Mouse (Mus musculus) megakaryocyte, embryonic 14.5 days (primary cell): ENCODE measurements around the gene Nf1. TPM values are rescaled to one million over a fixed set of nuclear protein-coding genes. Genes with fewer than 3 reads are reported as not detected.

Experiments
- H3K27me3 ChIP-seq: replicated peaks from 2 replicates; pipeline ENCODE3; 2012; ENCODE audit warnings: inconsistent platforms
- H3K36me3 ChIP-seq: replicated peaks from 2 replicates; pipeline ENCODE3; 2012; ENCODE audit warnings: low read length, inconsistent platforms, mixed read lengths
- H3K4me1 ChIP-seq: 2 replicates; pipeline ENCODE4 v1.6.1; 2012; ENCODE audit warnings: inconsistent platforms
- H3K4me3 ChIP-seq: replicated peaks from 2 replicates; pipeline ENCODE3; 2012; ENCODE audit warnings: moderate library complexity, mild to moderate bottlenecking, inconsistent platforms
- H3K9me3 ChIP-seq: 2 replicates; pipeline ENCODE4 v1.6.1; 2012; ENCODE audit warnings: inconsistent platforms
- FLI1 ChIP-seq: IDR thresholded peaks from 2 replicates; pipeline ENCODE4 v1.6.1; 2012; ENCODE audit warnings: low read length, inconsistent platforms, mixed read lengths
- GATA1 ChIP-seq: IDR thresholded peaks from 3 replicates; pipeline ENCODE4 v1.6.1; 2012; ENCODE audit warnings: mixed read lengths, low read length, inconsistent platforms, borderline replicate concordance
- polyA plus RNA-seq: library from polyadenylated mRNA; stranded (reverse); fragments of >175 nt; gene quantifications from 2 replicates; pipeline ENCODE4 v1.2.3, GENCODE M21; 2012; ENCODE audit warnings: low replicate concordance; ENCODE audit not compliant: insufficient read depth

Nf1 gene
- polyA plus RNA-seq, 1 experiment, result 4.5 TPM

DNA sequence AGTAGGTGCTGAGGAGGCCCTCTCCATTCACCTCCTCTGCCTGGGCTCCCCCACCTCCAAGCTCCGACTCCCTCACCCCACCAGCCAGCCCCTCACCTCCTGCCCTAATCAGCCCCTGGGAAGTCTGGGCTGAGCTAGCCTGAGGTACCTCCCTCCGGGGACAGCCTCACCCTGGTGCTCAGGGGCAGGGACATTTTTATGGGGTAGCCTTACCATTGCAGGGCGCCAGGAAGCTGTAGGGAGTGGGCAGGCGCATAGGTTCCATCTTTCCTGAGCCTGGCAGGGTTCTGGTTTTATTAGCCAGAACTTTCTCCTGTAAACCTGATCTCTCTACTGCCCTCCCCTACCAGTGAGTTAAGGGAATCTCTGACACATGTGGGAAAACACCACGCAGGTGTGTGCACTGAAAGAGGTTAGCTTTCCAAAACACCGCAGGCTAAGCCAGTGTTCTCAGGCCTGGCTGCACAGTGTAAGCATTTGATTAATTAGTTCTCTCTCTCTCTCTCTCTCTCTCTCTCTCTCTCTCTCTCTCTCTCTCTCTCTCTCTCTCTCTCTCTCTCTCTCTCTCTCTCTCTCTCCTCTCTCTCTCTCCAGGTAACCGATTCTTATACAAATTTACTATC lies 290.4 kb downstream of the Nf1 start:
- no peak for TF ChIP-seq GATA1
- TF ChIP-seq FLI1, result no peak
- H3K9me3 ChIP-seq, result no peaks in the 10 kb centered on the region

DNA sequence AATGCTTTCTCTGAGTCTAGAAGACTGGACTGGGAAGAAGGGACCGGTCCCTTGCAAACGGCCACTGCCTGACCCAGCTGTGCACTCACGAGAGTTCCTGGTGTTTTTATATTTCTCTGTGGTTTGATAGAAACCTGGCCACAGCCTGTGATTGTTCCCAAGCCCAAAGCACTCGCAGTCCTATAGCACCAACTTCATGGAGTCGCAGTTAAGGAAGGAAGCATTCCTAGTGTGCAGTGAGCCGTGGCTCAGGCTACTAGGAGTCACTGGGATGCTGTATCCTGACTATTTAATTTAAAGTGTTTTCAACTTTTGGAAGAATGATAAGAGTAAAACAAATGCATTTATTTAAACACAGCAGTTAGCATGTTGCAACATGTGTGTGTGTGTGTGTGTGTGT lies 291.0 kb downstream of the Nf1 start:
- Histone ChIP-seq H3K27me3 (peaks cover 55% of the 10 kb centered on the region), H3K9me3 (no peaks in the 10 kb centered on the region), H3K4me1 (peaks cover 29% of the 10 kb centered on the region), H3K4me3 (no peak overlapping the region), H3K36me3 (no peaks in the 10 kb centered on the region)
- no peak for TF ChIP-seq GATA1
- TF ChIP-seq FLI1, result no peak

More for the DNA sequence above, 290.4 kb downstream of the Nf1 start:
- Histone ChIP-seq H3K27me3 (peaks cover 58% of the 10 kb centered on the region), H3K36me3 (no peaks in the 10 kb centered on the region), H3K4me1 (peaks cover 31% of the 10 kb centered on the region), H3K4me3 (no peak overlapping the region)

Other genes starting within 250 kb of the Nf1 start
- 46.5 and 208 TPM in 2 replicates for gene Ksr1, start 193.3 kb upstream of the Nf1 start, polyA plus RNA-seq
- 41.4 and 63.4 TPM in 2 replicates for gene Wsb1, start 85.0 kb upstream of the Nf1 start, polyA plus RNA-seq
- not detected in 2 replicates for gene Gm9964, start 42.8 kb upstream of the Nf1 start, polyA plus RNA-seq
- gene Omg, start 164.4 kb downstream of the Nf1 start, polyA plus RNA-seq, result not detected in 2 replicates
- gene Evi2b, start 184.1 kb downstream of the Nf1 start, polyA plus RNA-seq, result 5.5 and 13.5 TPM in 2 replicates
- gene Evi2, start 190.9 kb downstream of the Nf1 start, polyA plus RNA-seq, result 0.41 TPM in 1 of 2 replicates, not detected in the other
- gene Evi2a, start 190.9 kb downstream of the Nf1 start, polyA plus RNA-seq, result 2.0 TPM in 1 of 2 replicates, not detected in the other